Mouse (Mus musculus) brown adipose tissue, adult 24 weeks (tissue): Measurements from ENCODE around the gene Eya4. TPM values are rescaled to one million over a fixed set of nuclear protein-coding genes. Genes with fewer than 3 reads are reported as not detected.

Experiments used
- H3K27ac ChIP-seq: fragments of 200-500 bp; replicated peaks from 2 replicates; pipeline ENCODE4 v1.5.1; 2012; ENCODE audit warnings: low read depth, mild to moderate bottlenecking, low read length
- H3K4me1 ChIP-seq: fragments of 200-500 bp; 2 replicates; pipeline ENCODE4 v1.6.1; 2012; ENCODE audit warnings: low read length, mixed read lengths; ENCODE audit not compliant: control insufficient read depth, insufficient read depth, insufficient read length
- H3K4me3 ChIP-seq: fragments of 200-500 bp; 2 replicates; pipeline ENCODE4 v1.5.1; 2012; ENCODE audit warnings: low read depth, mild to moderate bottlenecking, low read length, moderate library complexity; ENCODE audit not compliant: insufficient read depth
- polyA plus RNA-seq: library from polyadenylated mRNA; stranded (reverse); fragments of >200 nt; gene quantifications from 2 replicates; pipeline ENCODE4 v1.2.4, GENCODE M21; 2012; ENCODE audit not compliant: missing spikeins, insufficient read depth, insufficient read length

Eya4 gene
- polyA plus RNA-seq, result 0.29 and 0.63 TPM in 2 replicates

- Histone ChIP-seq H3K4me3 (peak within 1 kb of the TSS; percentile 51), H3K27ac (no peak within 1 kb of the TSS)
These were observed at the start of gene Eya4 for GRCm38 (mm10) chr10:23350011-23350911. Gene Eya4 (minus strand): TSS chr10:23350786.

DNA sequence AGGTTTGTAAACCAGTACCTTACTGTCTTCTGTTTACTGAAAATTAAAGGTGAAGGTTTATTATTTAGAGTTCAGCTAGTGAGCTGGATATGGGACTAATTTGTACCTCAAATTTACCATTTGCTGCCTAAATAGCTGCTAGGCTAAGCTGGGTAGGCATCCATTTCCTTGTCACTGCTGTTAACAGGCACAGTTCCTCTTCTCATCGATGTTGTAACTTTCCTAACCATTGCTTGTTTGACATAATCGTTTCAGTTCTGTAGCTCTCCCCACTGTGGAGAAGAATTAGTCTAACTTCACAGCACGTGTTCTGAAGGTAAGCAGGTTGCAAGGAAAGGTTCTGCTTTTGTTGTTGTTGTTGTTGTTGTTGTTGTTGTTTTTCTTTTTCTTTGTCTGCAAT lies 44.8 kb upstream of the Eya4 start:
- no peaks in the 10 kb centered on the region for H3K4me1 ChIP-seq

More at GRCm38 (mm10) chr10:23350011-23350911, at the start of gene Eya4:
- no peaks in the 10 kb centered on the region for H3K4me1 ChIP-seq

GRCm38 (mm10) chr10:23394556-23395245 lies 44.1 kb upstream of the Eya4 start:
- peak overlapping the region; percentile 59; the same call in 1 of the 2 replicates for H3K27ac ChIP-seq
- no peak overlapping the region for H3K4me3 ChIP-seq
- no peaks in the 10 kb centered on the region for H3K4me1 ChIP-seq

More for the DNA sequence above, 44.8 kb upstream of the Eya4 start:
- Histone ChIP-seq H3K4me3 (no peak overlapping the region), H3K27ac (no peak overlapping the region)

DNA sequence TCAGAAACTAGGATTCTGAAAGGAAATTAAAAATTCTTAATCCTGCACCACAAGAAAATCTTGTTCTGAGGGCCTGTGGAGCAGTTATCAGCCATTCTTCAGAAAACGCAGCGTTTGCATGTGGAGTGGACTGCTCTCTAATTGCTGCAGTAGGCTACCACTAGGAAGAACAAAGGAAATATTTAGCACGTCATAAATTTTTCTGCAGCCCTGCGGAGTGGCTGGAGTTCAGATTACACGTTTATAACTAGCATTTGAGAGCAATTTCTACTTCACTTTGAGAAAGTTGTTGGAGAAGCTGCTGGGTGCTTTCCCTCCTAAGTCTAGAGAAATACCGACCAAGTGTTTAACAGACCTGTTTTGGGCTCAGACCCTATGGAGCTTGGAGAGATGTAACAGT lies 43.6 kb upstream of the Eya4 start:
- no peaks in the 10 kb centered on the region for H3K4me1 ChIP-seq
- peak overlapping the region; percentile 59; the same call in 1 of the 2 replicates for H3K27ac ChIP-seq
- H3K4me3 ChIP-seq, result no peak overlapping the region

GRCm38 (mm10) chr10:23363866-23364265 lies 13.3 kb upstream of the Eya4 start:
- Histone ChIP-seq H3K27ac (no peak overlapping the region), H3K4me3 (no peak overlapping the region), H3K4me1 (no peaks in the 10 kb centered on the region)

- peak overlapping the region; percentile 51 for H3K4me3 ChIP-seq
- H3K4me1 ChIP-seq, result no peaks in the 10 kb centered on the region
- no peak overlapping the region for H3K27ac ChIP-seq
These were observed 1.1 kb downstream of the Eya4 start for GRCm38 (mm10) chr10:23349392-23350010.

GRCm38 (mm10) chr10:23348893-23349391 lies 1.6 kb downstream of the Eya4 start:
- Histone ChIP-seq H3K4me1 (no peaks in the 10 kb centered on the region), H3K27ac (no peak overlapping the region), H3K4me3 (peak overlapping the region; percentile 51)

DNA sequence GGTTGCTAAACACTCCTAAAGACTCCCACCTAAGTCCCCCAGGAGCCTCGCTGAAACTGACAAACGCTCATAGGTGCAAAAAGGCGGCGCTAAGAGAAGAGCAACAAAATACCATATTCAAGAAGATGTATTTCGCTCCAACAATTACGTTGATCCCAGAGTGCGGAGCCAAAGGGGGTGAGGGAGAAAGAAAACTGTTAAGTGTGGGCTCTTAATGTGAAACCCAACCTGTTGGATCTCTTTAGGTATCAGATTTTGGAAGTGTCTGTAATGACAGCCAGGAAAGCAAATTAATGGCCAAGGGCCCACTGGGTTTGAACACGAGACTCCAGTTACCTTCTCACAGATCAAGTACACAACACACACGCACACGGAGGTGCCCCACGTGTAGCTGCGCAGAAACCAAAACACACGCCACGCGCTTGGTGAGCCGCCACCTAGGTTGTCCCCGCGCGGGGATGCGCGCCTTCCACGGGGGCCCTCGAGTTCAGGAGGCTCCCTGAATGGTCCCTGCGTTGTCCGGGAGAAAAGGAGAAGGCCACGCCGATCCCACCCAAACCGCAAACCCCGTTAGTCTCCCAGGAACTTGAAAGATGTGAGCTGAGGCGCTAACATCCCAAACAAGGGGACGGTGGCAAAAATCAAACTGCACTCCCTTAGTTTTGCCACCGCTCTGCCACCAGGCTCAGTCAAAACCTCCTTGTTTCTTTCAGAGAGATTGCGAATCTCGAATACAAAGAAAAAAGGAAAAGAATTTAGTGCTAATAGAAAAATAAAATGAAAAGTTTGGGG lies 2.3 kb downstream of the Eya4 start:
- H3K4me3 ChIP-seq, result peak overlapping the region; percentile 25; the same call in 1 of the 2 replicates
- no peaks in the 10 kb centered on the region for H3K4me1 ChIP-seq
- H3K27ac ChIP-seq, result no peak overlapping the region

GRCm38 (mm10) chr10:23337250-23337649 lies 13.3 kb downstream of the Eya4 start:
- Histone ChIP-seq H3K27ac (no peak overlapping the region), H3K4me1 (no peaks in the 10 kb centered on the region), H3K4me3 (no peak overlapping the region)

DNA sequence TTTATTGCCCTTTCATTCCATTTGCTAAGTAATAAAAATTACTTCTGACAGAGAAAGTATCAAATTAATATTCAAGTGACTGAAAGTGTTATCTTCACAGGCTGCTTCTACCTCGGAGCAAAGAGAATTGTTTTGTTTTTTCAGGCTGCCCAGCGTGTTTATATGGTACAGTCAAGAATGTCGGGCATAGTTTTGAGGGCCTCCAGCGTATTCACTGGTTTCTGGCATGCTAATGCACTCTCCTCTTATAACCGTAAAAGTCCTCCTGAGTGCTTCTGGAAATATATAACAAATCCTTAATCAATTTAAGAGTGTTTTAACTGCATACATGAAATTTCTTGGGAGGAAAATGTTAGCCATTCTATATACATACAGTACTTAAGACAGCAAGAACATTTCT lies 17.8 kb downstream of the Eya4 start:
- no peak overlapping the region for H3K4me3 ChIP-seq
- H3K27ac ChIP-seq, result no peak overlapping the region
- H3K4me1 ChIP-seq, result no peaks in the 10 kb centered on the region

DNA sequence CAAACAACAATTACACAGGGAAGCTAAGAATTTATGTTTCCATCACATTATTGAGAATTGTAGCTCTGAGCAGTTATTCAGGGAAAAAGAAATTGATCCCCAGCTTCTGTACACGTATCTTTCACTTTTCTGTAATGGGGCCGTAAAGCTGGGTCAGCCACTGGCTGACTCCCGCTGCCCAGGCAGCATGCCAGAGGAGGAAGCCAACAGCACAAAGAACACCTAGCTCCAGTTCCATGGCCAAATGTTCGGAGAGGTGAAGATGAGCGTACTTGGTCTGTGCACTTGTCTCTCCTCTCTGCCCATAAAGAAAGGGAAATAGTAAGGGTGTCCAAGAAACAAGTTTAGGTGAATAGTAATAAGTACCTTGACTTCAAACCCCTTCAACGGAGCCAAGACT lies 22.9 kb downstream of the Eya4 start:
- no peak overlapping the region for H3K4me3 ChIP-seq
- no peaks in the 10 kb centered on the region for H3K4me1 ChIP-seq
- H3K27ac ChIP-seq, result no peak overlapping the region

GRCm38 (mm10) chr10:23322275-23322674 lies 28.3 kb downstream of the Eya4 start:
- Histone ChIP-seq H3K27ac (no peak overlapping the region), H3K4me1 (no peaks in the 10 kb centered on the region), H3K4me3 (no peak overlapping the region)

GRCm38 (mm10) chr10:23295616-23296015 lies 55.0 kb downstream of the Eya4 start:
- no peak overlapping the region for H3K4me3 ChIP-seq
- no peak overlapping the region for H3K27ac ChIP-seq
- no peaks in the 10 kb centered on the region for H3K4me1 ChIP-seq

DNA sequence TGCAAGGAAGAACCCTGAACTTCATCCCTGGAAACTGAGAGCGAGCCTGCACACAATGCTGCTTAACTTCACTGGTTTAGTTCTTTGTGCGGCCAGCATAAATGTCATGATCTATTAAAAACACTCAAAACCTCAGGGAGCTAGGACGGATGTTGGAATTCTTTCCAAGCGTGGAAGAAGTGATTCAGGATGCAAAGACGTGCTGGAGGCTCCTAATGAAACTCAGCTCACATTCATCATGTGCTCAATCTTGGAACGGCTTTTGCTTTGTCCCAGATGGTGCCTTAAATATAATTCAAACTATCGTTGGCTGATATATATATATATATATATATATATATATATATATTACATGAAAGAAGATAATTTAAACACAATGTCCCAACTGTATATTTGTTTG lies 58.1 kb downstream of the Eya4 start:
- Histone ChIP-seq H3K4me3 (no peak overlapping the region), H3K27ac (no peak overlapping the region), H3K4me1 (no peaks in the 10 kb centered on the region)
